Mouse (Mus musculus): Measurements from ENCODE around the gene Renbp. TPM values are rescaled to one million over a fixed set of nuclear protein-coding genes. Genes with fewer than 3 reads are reported as not detected.

Gene Renbp
- polyA plus RNA-seq, 1 experiment from 2014 or later, result 38.8 TPM

DNA sequence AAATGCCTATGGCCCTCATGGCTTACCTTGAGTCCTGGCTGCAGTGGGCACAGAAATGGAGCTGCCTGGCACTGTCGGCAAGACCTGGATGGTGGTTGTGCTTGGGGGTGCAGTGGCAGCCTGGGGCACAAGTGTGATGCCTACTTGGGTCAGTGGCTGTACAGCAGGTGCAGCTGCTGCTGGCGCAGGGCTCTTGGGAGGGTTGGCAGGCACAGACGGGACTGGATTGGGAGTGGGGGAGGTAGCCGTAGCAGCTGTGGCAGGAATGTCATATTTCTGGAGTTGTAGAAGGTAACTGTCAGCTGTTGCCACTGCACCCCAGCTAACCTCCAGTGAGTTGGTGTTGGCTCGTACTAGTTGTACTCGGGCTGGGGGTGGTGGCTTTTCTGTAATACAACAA lies 24.3 kb upstream of the Renbp start:
- WGBS, result 93% methylated on average over 6 of the region's 6 CpGs
- H3K36me3 ChIP-seq, result peaks cover 80% of the 10 kb centered on the region
- no peak overlapping the region for H3K27ac ChIP-seq
- no peak for ATAC-seq (ENCODE audit: insufficient number of reproducible peaks, low FRiP score, low TSS enrichment, low read depth)
- H3K4me3 ChIP-seq, result no peak overlapping the region
- no peak overlapping the region for H3K4me2 ChIP-seq
- no peaks in the 10 kb centered on the region for H3K9me3 ChIP-seq
- no peak overlapping the region for H3K9ac ChIP-seq
- H3K27me3 ChIP-seq, result no peaks in the 10 kb centered on the region
- H3K4me1 ChIP-seq, result no peaks in the 10 kb centered on the region

DNA sequence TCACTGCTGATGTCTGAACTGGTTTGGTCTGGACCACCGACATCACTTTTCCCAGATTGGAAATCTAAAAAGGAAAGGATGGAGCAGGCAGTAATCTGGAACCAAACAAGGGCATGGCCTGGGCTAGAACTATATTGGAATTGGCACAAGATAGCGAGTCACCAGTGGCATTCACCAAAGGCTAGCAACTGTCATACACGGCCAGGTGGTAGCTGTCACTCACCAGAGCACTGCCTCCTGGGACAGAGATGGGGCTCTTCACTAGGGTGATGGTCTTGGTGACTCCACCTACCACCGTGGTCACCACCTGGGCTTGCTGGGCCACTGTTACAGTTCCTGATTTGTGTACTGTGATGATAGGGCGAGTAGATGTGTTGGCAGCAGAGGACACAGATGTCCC lies 22.0 kb upstream of the Renbp start:
- H3K36me3 ChIP-seq, result peaks cover 88% of the 10 kb centered on the region
- 85% methylated on average over 5 of the region's 5 CpGs for WGBS

DNA sequence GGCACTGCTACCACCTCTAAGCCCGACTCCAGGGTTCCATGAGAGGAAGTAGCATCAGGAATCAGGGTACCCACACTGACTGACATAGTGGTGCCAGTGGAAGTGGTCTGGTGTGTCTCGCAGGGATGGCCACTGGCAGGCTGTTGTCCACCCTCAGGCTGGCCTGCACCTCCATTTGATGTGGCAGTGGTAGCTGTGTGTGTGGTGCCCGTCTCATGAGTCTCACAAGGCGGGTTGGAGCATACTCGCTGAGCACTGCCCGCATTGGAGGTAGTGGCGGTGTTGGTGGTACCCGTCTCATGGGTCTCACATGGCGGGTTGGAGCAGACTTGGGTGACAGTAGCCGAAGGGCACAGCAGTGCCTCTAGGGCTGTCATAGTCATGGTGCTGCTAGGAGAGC lies 18.7 kb upstream of the Renbp start:
- 86% methylated on average over 10 of the region's 10 CpGs for WGBS
- H3K27me3 ChIP-seq, result no peaks in the 10 kb centered on the region
- H3K9me3 ChIP-seq, result no peaks in the 10 kb centered on the region
- H3K4me2 ChIP-seq, result no peak overlapping the region
- peaks cover 91% of the 10 kb centered on the region for H3K36me3 ChIP-seq
- H3K9ac ChIP-seq, result no peak overlapping the region
- no peak for ATAC-seq (ENCODE audit: insufficient number of reproducible peaks, low FRiP score, low TSS enrichment, low read depth)
- H3K4me3 ChIP-seq, result no peak overlapping the region
- H3K4me1 ChIP-seq, result no peaks in the 10 kb centered on the region
- H3K27ac ChIP-seq, result no peak overlapping the region

More for the DNA sequence above, 22.0 kb upstream of the Renbp start:
- no peak overlapping the region for H3K27ac ChIP-seq
- no peak overlapping the region for H3K4me3 ChIP-seq
- H3K4me2 ChIP-seq, result no peak overlapping the region
- H3K9ac ChIP-seq, result no peak overlapping the region
- no peaks in the 10 kb centered on the region for H3K9me3 ChIP-seq
- H3K27me3 ChIP-seq, result no peaks in the 10 kb centered on the region
- no peak for ATAC-seq (ENCODE audit: insufficient number of reproducible peaks, low FRiP score, low TSS enrichment, low read depth)
- H3K4me1 ChIP-seq, result no peaks in the 10 kb centered on the region

DNA sequence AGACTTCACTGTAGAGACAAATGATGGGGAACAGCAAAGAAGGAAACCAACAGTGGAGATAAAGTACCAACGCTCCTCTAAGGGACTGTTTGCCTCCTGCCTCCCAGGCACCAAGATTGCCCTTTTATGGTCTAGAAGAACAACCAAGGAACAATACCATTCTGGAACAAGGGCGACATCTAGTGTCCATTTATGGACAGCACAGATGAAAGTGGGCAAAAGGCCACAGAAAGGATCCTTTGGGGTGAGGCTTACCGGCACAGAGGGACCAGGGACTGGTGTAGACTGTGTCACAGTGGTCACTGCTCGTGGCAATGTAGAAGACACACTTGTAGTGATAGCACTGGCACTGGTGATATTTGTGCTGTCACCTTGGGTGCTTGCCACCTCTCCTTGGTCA lies 18.0 kb upstream of the Renbp start:
- ATAC-seq (ENCODE audit: insufficient number of reproducible peaks, low FRiP score, low TSS enrichment, low read depth), result no peak
- Histone ChIP-seq H3K27ac (no peak overlapping the region), H3K27me3 (no peaks in the 10 kb centered on the region), H3K9me3 (no peaks in the 10 kb centered on the region), H3K9ac (no peak overlapping the region), H3K4me1 (no peaks in the 10 kb centered on the region), H3K4me3 (no peak overlapping the region), H3K36me3 (peaks cover 93% of the 10 kb centered on the region), H3K4me2 (no peak overlapping the region)
- 33% methylated on average over 4 of the region's 4 CpGs for WGBS

DNA sequence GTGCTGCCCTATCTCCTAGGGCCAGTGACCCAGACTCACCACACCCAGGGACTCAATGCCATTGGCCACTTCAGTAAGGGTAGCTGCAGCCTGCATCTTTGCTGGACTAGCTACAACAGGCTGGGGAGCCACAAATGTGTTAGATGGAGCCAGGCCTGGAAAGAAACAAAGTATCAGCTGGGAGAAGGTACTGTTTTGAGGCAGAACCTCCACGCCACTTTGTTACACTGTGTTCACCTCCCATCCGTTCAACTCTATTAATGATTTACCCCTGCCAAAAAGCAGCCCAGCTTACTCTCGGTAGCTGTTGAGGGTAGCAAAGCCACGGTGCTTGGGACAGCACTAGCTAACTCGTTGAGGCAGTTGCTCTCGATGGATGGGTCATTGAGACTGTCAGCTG lies 16.2 kb upstream of the Renbp start:
- Histone ChIP-seq H3K4me2 (no peak overlapping the region), H3K9me3 (no peaks in the 10 kb centered on the region), H3K4me3 (no peak overlapping the region), H3K4me1 (no peaks in the 10 kb centered on the region), H3K9ac (no peak overlapping the region), H3K27me3 (no peaks in the 10 kb centered on the region), H3K27ac (no peak overlapping the region), H3K36me3 (peaks cover 84% of the 10 kb centered on the region)
- no peak for ATAC-seq (ENCODE audit: insufficient number of reproducible peaks, low FRiP score, low TSS enrichment, low read depth)
- 77% methylated on average over 6 of the region's 6 CpGs for WGBS

DNA sequence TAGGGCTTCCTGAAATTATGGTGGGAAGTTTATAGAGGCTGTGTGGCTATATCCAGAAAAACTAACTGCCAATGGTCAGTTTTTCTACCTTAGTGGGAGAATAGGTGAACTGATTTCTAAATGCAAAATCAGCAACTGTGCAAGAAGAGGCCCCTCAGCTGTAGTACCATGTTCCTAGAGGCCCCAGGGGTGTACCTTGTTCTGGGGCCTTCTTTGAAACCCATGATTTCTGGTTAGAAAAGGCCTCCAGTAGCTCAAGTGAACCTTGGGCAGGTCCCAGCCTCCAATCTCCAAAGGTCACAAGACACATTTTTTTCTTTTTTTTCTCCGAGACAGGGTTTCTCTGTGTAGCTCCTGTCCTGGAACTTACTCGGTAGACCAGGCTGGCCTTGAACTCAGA lies 11.6 kb upstream of the Renbp start:
- no peaks in the 10 kb centered on the region for H3K27me3 ChIP-seq
- peaks cover 47% of the 10 kb centered on the region for H3K36me3 ChIP-seq
- H3K4me3 ChIP-seq, result no peak overlapping the region
- H3K27ac ChIP-seq, result no peak overlapping the region
- no peak overlapping the region for H3K9ac ChIP-seq
- no peak overlapping the region for H3K4me2 ChIP-seq
- 92% methylated on average over 2 of the region's 2 CpGs for WGBS
- H3K9me3 ChIP-seq, result no peaks in the 10 kb centered on the region
- no peak for ATAC-seq (ENCODE audit: insufficient number of reproducible peaks, low FRiP score, low TSS enrichment, low read depth)
- no peaks in the 10 kb centered on the region for H3K4me1 ChIP-seq

DNA sequence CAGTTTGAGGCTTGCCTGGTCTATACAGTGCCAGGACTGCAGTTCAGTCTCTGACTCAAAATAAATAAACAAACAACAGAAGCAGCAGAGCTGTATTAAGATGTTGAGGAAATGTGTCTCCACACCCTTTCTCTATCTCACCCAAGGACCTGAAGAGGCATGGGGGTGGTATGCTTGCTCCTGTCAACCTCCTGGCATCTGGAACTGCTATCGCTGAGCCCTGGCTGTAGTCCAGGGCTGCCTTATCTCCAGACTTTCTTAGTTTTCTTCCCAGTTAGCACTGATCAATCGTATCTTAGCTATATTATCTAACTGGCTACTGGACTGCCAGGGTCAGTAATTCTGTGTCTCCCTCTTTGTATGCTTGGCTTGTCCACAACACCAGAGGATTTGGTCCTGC lies 11.2 kb upstream of the Renbp start:
- WGBS, result 88% methylated on average over 2 of the region's 2 CpGs
- ATAC-seq (ENCODE audit: insufficient number of reproducible peaks, low FRiP score, low TSS enrichment, low read depth), result no peak
- H3K36me3 ChIP-seq, result peaks cover 42% of the 10 kb centered on the region

DNA sequence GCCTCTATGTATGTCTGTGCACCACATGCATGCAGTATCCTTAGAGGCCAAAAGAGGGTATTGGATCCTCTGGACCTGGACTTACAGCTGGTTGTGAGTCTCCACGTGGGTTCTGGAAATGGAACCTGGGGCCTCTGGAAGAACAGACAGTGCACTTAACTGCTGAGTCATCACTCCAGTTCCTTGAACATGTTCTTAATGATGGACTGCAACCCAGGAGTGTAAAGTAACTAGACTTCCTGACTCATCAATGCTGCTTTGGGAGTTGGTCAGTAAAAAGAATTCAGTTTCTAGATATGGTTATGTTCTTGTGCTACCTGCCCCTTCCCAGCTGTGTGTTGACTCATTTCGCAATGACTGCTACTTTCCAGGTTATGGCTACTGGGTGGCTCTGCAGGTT lies 1.2 kb upstream of the Renbp start:
- 66% methylated on average over 2 of the region's 2 CpGs for WGBS
- Histone ChIP-seq H3K27ac (no peak overlapping the region), H3K4me1 (no peaks in the 10 kb centered on the region), H3K27me3 (no peaks in the 10 kb centered on the region), H3K4me3 (no peak overlapping the region), H3K9ac (no peak overlapping the region), H3K4me2 (no peak overlapping the region), H3K36me3 (no peaks in the 10 kb centered on the region), H3K9me3 (no peaks in the 10 kb centered on the region)
- ATAC-seq (ENCODE audit: insufficient number of reproducible peaks, low FRiP score, low TSS enrichment, low read depth), result no peak

More for the DNA sequence above, 11.2 kb upstream of the Renbp start:
- Histone ChIP-seq H3K4me3 (no peak overlapping the region), H3K4me2 (no peak overlapping the region), H3K27me3 (no peaks in the 10 kb centered on the region), H3K4me1 (no peaks in the 10 kb centered on the region), H3K9me3 (no peaks in the 10 kb centered on the region), H3K27ac (no peak overlapping the region), H3K9ac (no peak overlapping the region)

DNA sequence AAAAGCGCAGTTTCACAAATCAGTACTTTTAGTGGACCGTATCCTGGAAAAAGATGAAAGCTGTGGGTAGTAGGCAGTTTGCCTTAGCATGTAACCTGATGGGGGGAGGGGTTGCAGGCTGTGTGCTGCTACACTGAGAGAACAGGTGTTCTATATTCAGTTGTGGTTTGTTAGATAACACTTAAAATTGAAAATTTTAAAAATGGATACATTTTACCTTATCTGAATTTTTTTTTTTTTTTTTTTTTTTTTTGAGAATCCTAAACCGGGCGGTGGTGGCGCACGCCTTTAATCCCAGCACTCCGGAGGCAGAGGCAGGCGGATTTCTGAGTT lies 8.1 kb downstream of the Renbp start:
- 75% methylated on average over 8 of the region's 8 CpGs for WGBS
- H3K4me2 ChIP-seq, result peak overlapping the region; percentile 56
- H3K4me1 ChIP-seq, result no peaks in the 10 kb centered on the region
- peaks cover 16% of the 10 kb centered on the region; the same call in 1 of the 2 replicates for H3K36me3 ChIP-seq
- 0 out of 2 replicates have a peak, but pooled peaks cover 2% of the 10 kb centered on the region for H3K27me3 ChIP-seq
- H3K9ac ChIP-seq, result peak overlapping the region; percentile 26; the same call in 1 of the 2 replicates
- no peak for ATAC-seq (ENCODE audit: insufficient number of reproducible peaks, low FRiP score, low TSS enrichment, low read depth)
- peak overlapping the region; percentile 57 for H3K4me3 ChIP-seq
- H3K9me3 ChIP-seq, result no peaks in the 10 kb centered on the region
- no peak overlapping the region; the same call in 1 of the 2 replicates for H3K27ac ChIP-seq

DNA sequence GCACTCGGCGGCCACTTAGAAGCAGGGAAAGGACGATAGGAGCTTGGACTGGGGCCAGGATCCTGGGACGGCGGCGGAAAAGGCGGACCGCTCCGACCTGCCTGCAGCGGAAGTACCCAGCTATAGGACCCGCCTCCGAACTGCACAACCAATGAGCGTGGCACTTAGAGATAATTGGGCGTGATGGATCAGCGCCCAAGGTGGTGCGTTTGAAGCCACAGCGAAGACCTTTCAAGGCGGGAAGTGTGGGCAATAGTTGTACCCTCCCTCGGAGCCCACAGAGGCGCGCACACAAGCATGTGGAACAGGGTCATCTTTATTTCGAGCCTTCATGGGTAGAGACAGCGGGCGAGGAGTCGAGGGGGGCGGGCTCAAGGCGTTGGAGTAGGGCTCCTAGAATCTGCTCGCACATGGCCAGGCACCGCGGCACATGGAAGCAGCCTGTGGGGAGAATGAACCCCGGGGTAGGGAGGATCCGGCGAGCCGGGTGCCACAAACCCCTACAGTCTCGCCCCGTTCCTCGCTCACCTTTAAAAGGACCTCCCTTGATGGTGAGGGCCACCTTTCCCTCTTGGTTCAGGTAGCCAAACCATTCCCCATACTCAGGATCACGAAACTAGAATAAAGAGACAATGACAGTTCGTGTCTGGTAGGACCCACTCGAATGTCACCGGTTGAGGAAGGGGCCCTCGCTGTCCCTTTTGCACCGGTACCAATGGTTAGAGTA lies 8.7 kb downstream of the Renbp start, which contains the start of the genes Arhgap4 and Naa10:
Gene Arhgap4, minus strand, starts transcription at position 48 of the 727 bp plus-strand sequence.
Gene Naa10, minus strand, starts transcription at position 122 of the 727 bp plus-strand sequence.
- peak within 1 kb of the TSS; percentile 81 for H3K27ac ChIP-seq
- peaks cover 21% of the 10 kb centered on the region; the same call in 1 of the 2 replicates for H3K36me3 ChIP-seq
- peak within 1 kb of the TSS; percentile 47 for H3K9ac ChIP-seq
- ATAC-seq (ENCODE audit: insufficient number of reproducible peaks, low FRiP score, low TSS enrichment, low read depth), result peak; percentile 92
- H3K4me2 ChIP-seq, result peak within 1 kb of the TSS; percentile 56
- 0 out of 2 replicates have a peak, but pooled peaks cover 2% of the 10 kb centered on the region for H3K27me3 ChIP-seq
- WGBS, result 18% methylated on average over 43 of the region's 43 CpGs
- H3K9me3 ChIP-seq, result no peaks in the 10 kb centered on the region
- no peaks in the 10 kb centered on the region for H3K4me1 ChIP-seq
- H3K4me3 ChIP-seq, result peak within 1 kb of the TSS; percentile 57

DNA sequence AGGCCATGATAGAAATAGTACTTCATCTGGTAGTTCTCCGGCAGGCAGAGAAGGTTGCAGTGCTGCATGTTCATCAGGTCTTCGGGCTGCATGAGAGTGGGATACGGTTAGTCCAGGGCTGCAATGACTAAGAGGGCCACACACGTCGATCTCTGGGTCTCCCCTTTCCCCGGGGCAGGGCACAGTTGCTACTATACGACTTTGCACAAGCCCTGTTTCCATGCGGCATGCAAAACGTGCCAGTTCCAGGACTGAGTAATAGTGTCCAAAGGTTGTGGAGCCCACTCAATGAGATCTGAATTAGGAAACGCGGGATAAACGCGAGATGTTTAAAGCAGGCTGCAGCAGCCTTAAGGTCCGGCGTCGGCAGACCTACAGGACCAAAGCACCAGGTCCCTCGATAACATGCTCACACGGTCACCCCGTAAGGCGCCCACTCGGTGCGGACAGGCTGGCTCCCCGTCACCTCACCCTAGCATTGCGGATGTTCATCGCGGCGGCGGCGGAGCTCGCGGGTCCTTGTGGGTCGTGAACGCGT lies 9.3 kb downstream of the Renbp start:
- H3K36me3 ChIP-seq, result peaks cover 21% of the 10 kb centered on the region; the same call in 1 of the 2 replicates
- H3K9me3 ChIP-seq, result no peaks in the 10 kb centered on the region
- H3K27me3 ChIP-seq, result 0 out of 2 replicates have a peak, but pooled peaks cover 2% of the 10 kb centered on the region
- peak overlapping the region; percentile 77 for H3K27ac ChIP-seq
- H3K4me2 ChIP-seq, result peak overlapping the region; percentile 56
- H3K4me3 ChIP-seq, result peak overlapping the region; percentile 57
- WGBS, result 22% methylated on average over 34 of the region's 34 CpGs
- ATAC-seq (ENCODE audit: insufficient number of reproducible peaks, low FRiP score, low TSS enrichment, low read depth), result peak; percentile 22; the same call in 1 of the 2 replicates
- H3K4me1 ChIP-seq, result no peaks in the 10 kb centered on the region
- peak overlapping the region; percentile 47 for H3K9ac ChIP-seq

DNA sequence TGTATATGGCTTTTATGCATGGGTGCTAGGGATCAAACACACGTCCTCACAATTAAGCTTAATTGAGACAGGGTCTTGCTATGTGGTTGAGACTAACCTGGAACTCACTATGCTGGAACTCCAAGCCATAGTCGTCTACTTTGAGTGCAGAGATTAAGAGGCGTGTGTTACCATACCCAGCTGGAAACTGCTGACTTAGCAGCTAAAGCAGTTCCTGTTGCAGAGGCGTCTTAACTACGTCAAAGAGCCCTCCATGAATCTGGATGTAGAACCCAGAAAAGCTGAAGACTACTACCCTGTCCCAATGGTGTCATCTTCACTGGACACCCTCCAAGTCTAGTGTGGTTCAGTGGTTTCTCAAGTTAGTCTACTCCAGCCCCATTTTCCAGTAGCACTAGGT lies 12.0 kb downstream of the Renbp start:
- H3K36me3 ChIP-seq, result peaks cover 21% of the 10 kb centered on the region; the same call in 1 of the 2 replicates
- WGBS, result 85% methylated on average over 5 of the region's 5 CpGs
- no peak overlapping the region for H3K4me3 ChIP-seq
- H3K4me2 ChIP-seq, result no peak overlapping the region
- H3K27ac ChIP-seq, result no peak overlapping the region
- no peak for ATAC-seq (ENCODE audit: insufficient number of reproducible peaks, low FRiP score, low TSS enrichment, low read depth)
- 0 out of 2 replicates have a peak, but pooled peaks cover 2% of the 10 kb centered on the region for H3K27me3 ChIP-seq
- H3K9me3 ChIP-seq, result no peaks in the 10 kb centered on the region
- no peak overlapping the region for H3K9ac ChIP-seq
- no peaks in the 10 kb centered on the region for H3K4me1 ChIP-seq
